Mouse (Mus musculus): ENCODE data around the gene Smg6.

DNA sequence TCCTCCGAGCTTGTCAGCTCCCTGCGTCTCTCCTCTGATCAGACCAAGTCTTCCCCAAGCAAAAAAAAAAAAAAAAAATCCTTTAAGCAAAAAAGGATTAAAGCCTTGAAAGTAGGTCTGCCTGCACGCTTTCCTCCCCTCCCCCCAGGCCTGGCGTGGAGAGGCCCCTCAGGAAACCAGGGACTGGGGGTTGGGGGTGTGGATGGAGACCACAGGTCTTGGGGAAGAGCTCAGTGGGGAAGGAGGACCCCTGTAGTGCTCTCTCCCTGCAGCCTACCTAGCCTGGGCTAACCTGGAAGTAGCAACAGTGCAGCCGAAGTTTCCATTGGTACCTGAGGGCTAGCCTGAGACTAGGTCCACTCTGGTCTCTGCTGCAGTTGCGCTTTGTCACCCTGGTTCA lies 285.1 kb downstream of the Smg6 start:
- TF ChIP-seq CTCF (IDR thresholded peaks at IDR 0.05; ENCODE audit: borderline replicate concordance, extremely low read depth, insufficient read depth, insufficient read length) = no peak
- no peak for TF ChIP-seq POLR2A (IDR thresholded peaks at IDR 0.05; ENCODE audit: borderline replicate concordance, extremely low read depth, insufficient read depth, insufficient read length, poor library complexity, severe bottlenecking)

Measured in brain, embryonic 14.5 days (tissue).